Comparison of ENCODE assay signal across 19 mouse cellular contexts in the genomic region with DNA sequence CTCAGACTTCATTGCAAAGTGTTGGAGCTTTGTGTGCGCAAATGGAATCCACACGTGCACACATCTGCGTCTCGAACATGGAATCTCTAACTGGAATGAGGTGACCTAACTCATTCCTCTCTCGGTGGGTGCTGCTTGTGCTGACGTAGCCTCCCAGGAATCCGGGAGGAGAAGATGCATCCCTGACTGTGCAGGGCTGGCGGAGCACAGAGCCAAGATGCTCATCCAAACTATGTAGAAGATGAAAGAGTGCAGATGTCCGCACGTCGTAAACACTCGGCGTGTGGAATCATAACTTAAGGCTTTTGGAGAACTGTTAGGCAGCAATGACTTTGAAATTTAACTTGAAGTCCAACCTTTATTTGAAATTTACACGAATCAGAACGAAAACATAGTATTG.
"Had no signal": no experiment of that assay in that cellular context is flagged by ENCODE, and none has a peak within 500 bp of the region (broad histone marks: within the 10 kb centered on the region; RNA-seq: fewer than 3 reads in every experiment).

No protein-coding gene starts in this region.

- H3K9ac ChIP-seq: kidney, embryonic 15.5 days; limb, embryonic 13.5 days; liver, embryonic 12.5 days; liver, embryonic 15.5 days; midbrain, embryonic 13.5 days; neural tube, embryonic 12.5 days; neural tube, embryonic 15.5 days had no signal

- H3K36me3 ChIP-seq: kidney, embryonic 15.5 days; limb, embryonic 13.5 days; liver, embryonic 12.5 days; liver, embryonic 15.5 days; midbrain, embryonic 10.5 days; midbrain, embryonic 13.5 days; neural tube, embryonic 12.5 days; neural tube, embryonic 15.5 days had no signal

- H3K27me3 ChIP-seq: kidney, embryonic 15.5 days; limb, embryonic 13.5 days; liver, embryonic 12.5 days; liver, embryonic 15.5 days; megakaryocyte, embryonic 14.5 days; midbrain, embryonic 13.5 days; neural tube, embryonic 12.5 days; neural tube, embryonic 15.5 days had no signal

- H3K4me1 ChIP-seq: kidney, embryonic 15.5 days; limb, embryonic 13.5 days; liver, embryonic 12.5 days; liver, embryonic 15.5 days; megakaryocyte, embryonic 14.5 days; midbrain, embryonic 13.5 days; neural tube, embryonic 12.5 days; neural tube, embryonic 15.5 days had no signal

- ATAC-seq: liver, embryonic 12.5 days; midbrain, embryonic 13.5 days had no signal

- H3K9me3 ChIP-seq: kidney, embryonic 15.5 days; liver, embryonic 12.5 days; liver, embryonic 15.5 days; midbrain, embryonic 10.5 days; midbrain, embryonic 13.5 days; neural tube, embryonic 12.5 days; neural tube, embryonic 15.5 days had no signal

- DNase-seq: kidney, adult 11 months; kidney, adult 8-10 months; kidney, postnatal 10 days; kidney, postnatal 36 days; left cerebral cortex, postnatal 4 days; lung, adult 2 months; right cerebral cortex, adult 18-20 months; right cerebral cortex, postnatal 14 days; right cerebral cortex, postnatal 4 days; thymus, postnatal 25 days had no signal

- H3K4me3 ChIP-seq: kidney, embryonic 15.5 days; limb, embryonic 13.5 days; liver, embryonic 12.5 days; liver, embryonic 15.5 days; megakaryocyte, embryonic 14.5 days; midbrain, embryonic 10.5 days; midbrain, embryonic 13.5 days; neural tube, embryonic 12.5 days; neural tube, embryonic 15.5 days had no signal

- H3K27ac ChIP-seq: kidney, embryonic 15.5 days; limb, embryonic 13.5 days; liver, embryonic 12.5 days; liver, embryonic 15.5 days; midbrain, embryonic 10.5 days; midbrain, embryonic 13.5 days; neural tube, embryonic 12.5 days; neural tube, embryonic 15.5 days had no signal

- H3K4me2 ChIP-seq: kidney, embryonic 15.5 days; limb, embryonic 13.5 days; liver, embryonic 12.5 days; liver, embryonic 15.5 days; midbrain, embryonic 13.5 days; neural tube, embryonic 12.5 days; neural tube, embryonic 15.5 days had no signal
